Mouse (Mus musculus) cerebellum, postnatal 25 days (tissue): ENCODE measurements around the gene Tmem210.
A peak's percentile ranks its signal among the peaks of the same experiment; 100 is the strongest.
"Not testable (repeated sequence)": the region's sequence is repeated elsewhere in the genome, so short reads cannot be mapped to it uniquely, and the experiment has no call there.

Experiments
- DNase-seq, 2 experiments: peaks; one replicate each; pipeline ENCODE4 v3.0.0; 2021; ENCODE audit warnings: mixed read lengths in 2 of 2

Gene Tmem210

DNA sequence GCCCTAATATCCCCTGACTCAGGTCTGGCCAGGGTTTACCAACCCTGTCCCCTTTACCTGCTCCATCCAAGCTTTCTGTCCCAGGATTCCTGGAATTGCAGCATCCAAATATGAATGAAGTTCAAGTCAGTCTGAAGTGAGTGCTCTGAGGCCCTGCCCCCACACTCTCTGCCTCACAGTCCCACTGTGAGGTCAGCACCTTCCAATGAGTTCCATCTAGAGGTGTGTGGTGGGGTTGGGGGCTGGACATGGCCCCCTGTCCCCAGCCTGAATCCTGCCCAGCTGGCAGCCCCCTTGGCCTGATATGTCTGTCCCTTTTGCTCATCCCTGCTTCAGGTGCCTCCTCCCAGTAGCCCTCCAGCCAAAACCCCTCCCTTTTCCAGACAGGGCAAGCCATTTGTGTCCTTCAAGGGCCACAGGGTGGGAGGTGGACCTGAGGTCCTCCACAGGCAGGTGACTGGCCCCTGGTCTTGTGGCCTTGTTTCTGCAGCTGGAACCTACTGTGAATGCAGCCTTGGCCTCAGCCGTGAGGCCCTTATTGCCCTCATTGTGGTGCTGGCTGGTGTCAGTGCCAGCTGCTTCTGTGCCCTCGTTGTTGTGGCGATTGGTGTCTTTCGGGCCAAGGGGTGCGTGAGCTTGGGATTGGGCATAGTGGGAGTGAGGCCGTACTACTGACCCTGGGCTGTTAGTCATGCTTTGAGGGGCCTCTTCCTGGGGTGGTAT, at the start of gene Tmem210:
TSS of gene Tmem210 (plus strand) at position 219 of the 723 bp plus-strand sequence.
- peak in 1 of 2 experiments; percentile 51 for DNase-seq

DNA sequence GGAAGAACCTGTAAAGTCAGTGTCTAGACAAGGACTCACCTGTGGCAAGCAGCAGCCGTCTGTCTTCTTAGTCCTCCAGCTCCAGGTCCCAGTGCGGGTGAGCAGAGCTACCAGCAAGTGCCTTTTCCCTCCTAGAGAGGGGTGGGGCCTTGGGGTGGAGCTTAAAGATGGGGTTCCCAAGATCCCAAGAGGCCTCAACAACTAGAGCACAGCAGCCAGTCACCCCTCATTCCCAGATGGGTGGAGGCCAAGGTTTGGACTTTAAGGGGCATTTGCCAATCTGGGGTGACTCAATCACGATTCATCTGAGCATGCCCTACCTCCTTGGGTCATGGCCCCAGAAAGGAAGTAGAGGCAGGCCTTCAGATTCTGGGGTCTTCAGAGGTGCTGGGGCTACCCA, 48.2 kb upstream of the Tmem210 start:
- DNase-seq, result peak in 1 of 2 experiments; percentile 12

DNA sequence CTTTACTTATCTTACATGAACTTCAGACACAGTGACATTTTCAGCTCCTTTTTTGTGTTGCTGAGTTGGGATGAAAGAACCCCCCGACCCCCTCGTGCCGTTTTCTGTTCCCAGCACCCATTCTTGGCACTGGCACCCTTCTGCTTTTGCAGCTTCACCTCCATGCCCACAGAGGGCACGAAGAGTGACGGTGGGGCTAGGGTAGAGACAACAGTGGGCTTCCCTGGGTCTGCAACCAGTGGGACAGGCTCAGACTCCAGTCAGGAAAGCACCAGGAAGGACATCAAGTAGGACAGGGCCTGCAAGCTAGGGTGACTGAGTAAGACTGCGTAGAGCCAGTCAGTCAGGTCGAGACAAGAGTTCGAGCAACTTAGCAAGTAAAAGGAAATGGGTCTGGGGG, 47.6 kb upstream of the Tmem210 start:
- no peak for DNase-seq

DNA sequence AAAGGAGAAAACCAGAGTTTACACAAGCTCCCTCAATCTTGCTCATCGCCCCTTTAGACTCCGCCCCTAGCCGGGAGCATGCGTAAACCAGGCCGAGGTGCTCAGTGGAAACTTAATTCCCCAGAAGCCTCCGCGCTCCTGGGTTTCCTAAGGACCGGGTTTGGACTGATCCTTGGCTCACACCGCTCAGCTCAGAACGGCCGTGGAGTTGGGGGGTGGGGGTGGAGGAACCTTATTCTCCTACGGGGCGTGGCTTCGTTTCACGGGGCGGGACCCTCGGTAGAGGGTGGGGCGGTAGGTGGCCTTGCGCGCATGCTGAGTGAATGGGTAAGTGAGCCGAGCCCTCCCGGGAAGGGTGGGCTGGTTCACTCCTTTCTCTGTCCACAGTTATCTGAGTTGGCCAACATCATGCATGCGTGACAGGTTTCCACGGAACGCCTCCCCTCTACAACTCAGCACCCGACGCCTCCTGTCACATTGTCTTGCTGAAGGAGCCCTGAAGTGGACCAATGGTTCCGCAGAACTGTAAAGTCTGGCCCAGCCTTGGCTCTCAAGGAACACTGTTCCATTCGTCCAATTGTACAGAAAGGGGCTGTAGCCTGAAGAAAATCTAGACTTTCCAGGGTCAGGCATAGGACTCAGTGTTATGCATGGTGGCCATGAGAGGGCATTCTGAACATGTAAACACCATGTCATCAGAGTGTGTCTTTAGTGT, 47.1 kb upstream of the Tmem210 start:
- DNase-seq, result peak; percentile 73 to 82

DNA sequence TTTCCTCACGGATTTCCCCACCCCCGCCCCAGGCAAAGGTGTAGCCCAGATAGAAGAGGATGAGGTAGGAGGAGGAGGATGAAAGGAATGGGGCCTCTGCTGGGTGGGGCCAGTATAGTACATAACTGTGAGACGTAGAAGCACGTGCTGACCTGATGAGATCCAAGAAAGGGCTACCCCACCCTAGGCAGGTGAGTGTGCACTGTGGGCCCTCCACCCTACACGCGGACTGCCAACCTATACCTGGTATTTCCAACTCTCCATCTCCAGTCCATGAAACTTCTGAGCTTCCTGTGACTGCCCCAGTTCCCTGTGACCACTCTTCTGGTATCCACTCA, 46.5 kb upstream of the Tmem210 start:
- peak in 1 of 2 experiments; percentile 29 for DNase-seq

DNA sequence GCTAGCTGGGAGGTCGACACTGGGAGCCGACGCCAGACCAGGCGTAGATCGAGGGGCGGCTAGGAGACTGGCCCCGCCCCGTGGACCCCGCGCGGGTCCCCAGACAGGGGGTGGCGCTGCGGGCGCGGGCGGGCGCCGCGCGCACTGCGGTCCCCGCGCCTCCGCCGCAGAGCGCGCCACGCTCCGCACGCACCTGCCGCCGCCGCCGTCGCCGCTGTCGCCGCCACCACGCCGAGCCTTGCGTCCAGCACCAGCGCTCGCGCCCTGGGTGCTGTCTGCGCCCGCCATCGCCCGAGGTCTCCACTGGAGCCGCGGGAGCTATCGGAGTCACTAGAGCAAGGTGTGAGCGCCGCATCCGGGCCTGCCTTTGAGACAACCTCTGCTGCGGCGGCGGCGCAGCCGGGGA, 45.8 kb upstream of the Tmem210 start, which contains the start of the genes Rnf208 and Cysrt1:
TSS of gene Rnf208 (plus strand) at position 155 of the 406 bp plus-strand sequence.
TSS of gene Cysrt1 (minus strand) at position 352 of the 406 bp plus-strand sequence.
- DNase-seq, result peak; percentile 72 to 81

DNA sequence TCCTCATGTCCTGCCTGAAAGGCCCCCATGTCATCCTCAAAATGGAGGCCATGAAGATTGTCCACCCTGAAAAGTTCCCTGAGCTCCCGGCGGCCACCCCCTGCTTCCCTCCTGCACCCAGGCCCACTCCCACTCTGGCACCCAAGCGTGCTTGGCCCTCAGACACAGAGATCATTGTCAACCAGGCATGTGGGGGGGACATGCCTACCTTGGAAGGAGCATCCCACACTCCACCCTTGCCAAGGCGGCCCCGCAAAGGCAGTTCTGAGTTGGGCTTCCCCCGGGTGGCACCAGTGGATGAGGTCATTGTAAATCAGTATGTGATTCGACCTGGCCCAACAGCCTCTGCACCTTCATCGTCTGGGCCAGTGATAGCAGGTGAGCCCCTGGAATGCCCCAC, 44.6 kb upstream of the Tmem210 start:
- DNase-seq, result peak in 1 of 2 experiments; percentile 27

DNA sequence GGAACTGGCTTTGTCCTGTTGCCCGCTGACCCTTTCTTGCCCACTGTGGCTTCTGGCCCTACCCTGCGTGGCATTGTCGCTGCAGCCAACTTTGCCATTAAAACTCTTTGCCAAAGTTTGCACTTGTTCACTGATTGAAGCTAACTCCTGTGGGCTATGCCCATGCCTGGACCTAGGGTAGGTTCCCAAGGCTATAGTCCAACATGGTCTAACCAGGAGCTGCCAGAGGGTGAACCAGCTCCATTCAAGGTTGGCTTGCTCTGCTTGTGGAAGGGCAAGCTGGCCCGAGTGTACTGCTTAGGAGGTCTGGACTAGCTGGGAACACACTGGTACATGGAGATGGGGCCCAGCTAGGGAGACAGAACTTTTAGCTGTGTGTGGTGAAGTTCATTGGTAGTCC, 43.8 kb upstream of the Tmem210 start:
- peak in 1 of 2 experiments; percentile 6 for DNase-seq

DNA sequence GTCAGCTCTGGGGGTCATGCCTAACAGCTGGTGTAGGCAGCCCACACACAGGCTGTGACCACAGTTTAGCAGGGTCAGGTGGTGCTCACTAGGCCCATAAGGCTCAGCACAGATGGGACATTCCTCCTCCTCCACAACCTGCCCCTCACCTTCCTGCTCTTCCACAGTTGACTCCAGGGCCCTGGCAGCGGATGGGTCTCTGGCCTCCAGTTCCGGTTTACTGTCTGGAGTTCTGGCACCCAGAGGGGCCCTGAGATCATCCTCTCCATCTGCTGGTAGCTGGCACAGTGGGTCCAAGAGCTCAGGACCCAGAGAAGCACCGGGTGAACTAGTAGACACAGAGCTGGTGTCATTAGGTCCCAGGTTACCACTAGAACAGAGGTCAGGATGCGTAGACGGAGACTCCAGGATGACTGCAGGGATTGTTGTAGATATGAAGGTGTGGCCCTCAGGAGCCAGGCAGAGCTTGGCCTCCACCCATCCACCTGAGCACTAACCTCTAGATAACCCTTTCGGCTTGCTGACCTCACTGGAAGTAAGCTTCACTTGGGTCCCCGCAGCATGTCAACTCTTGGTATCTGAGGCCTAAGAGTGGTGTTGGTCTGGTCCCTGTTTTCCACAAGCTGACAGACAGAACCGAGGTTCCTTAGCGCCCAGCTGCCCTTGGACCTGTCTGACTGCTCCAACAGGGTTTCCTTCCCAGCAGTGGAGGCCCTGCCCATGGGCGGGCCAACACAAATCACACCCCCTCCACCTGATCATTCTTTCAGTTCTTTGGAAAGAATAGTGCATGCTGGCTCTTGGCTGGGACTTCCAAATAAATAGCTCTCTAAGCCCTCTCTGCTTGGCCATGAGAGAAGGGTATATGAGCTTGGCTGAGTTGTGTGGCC, 41.5 kb upstream of the Tmem210 start, which contains the start of gene AL732309.1:
TSS of gene AL732309.1 (minus strand) at position 681 of the 890 bp plus-strand sequence.
- peak; percentile 44 to 63 for DNase-seq

DNA sequence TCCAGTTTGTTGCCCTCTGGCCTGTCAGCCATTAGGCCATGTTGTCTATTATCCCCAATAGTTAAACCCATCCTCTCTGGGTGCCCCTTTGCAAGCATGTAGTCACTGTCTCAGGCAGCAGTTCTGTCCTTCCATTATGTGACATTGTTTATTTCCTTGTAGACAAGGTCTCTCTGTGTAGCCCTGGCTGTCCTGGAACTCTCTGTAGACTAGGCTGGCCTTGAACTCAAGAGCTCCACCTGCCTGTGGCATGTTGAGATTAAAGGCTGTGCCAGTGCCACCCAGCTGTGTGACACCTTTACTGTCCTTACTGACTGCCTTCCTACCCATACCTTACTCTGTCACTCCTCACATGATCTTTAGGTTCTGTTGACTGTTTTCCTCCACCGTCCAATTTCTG, 35.6 kb upstream of the Tmem210 start:
- peak in 1 of 2 experiments; percentile 52 for DNase-seq

DNA sequence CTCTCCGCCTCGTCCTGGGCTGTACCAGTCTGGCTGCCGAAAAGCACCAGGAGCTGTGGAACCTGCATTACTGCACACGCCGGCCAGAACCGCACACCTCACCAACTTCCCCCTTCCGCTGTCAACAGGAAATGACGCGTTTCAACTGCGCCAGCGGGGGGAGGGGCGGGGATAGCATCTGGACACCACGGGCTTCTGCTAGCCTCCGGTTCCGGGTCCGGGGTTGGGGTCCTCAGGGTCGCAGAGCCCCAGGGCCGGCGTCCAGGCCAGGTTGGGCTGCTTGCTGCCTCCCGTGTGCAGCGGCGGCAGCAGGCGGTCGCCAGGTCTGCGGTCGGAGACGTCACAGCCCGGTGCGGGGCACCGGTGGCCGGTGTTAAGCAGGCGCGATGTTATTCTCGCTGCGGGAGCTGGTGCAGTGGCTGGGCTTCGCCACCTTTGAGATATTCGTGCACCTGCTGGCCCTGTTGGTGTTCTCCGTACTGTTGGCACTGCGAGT, 32.6 kb upstream of the Tmem210 start, which contains the start of gene Tmem203:
TSS of gene Tmem203 (plus strand) at position 156 of the 496 bp plus-strand sequence.
- peak; percentile 92 to 94 for DNase-seq

DNA sequence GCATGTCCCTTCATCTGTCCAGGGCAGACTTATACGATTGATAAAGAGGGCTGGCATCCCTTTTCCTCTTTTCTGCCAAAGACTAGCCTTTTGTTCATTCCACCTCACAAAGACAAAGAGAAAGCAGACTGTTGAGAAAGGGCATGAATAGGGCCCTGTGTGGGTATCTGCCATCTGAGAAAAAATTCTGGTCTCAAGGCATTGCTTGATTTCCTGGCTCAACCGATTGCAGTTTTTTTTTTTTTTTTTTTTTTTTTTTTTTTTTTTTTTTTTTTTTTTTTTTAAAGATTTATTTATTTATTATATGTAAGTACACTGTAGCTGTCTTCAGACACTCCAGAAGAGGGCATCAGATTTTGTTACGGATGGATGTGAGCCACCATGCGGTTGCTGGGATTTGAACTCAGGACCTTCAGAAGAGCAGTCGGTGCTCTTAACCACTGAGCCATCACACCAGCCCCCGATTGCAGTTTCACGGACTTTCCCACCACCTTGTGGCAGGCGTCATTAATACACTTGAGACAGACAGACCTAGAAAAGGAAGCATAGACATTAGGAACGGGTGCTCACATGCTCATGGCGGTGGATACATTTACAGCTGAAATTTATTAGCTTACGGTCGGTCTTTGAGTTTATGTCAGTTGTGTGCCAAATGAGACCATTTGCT, 31.4 kb upstream of the Tmem210 start:
- DNase-seq, result peak; percentile 41 to 76

DNA sequence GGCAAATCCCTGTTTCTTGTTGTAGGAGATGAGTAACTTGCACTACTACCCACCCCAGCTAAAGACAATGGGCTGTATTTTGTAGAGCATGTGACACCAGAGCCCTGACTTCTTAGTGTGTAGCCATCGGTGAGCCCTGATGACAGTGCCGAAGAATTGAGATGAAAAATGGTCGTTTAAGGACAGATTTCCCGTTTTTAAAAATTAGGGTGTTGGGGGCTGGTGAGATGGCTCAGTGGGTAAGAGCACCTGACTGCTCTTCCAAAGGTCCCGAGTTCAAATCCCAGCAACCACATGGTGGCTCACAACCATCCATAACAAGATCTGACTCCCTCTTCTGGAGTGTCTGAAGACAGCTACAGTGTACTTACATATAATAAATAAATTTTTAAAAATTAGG, 30.7 kb upstream of the Tmem210 start:
- not testable (repeated sequence) for DNase-seq

DNA sequence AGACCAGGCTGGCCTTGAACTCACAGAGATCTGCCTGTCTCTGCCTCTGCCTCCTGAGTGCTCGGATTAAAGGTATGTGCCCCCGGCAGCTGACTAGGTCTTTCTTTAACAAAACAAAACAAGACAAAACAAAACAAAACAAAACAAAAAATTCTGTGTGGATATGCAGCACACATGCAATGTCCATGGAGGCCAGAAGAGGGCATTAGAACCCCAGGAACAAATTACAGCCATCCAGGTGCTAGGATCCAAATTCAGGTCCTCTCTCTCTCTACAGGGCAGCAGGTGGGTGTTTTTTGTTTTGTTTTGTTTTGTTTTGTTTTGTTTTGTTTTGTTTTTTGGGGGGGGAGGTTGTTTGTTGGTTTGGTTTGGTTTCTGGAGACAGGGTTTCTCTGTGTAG, 29.1 kb upstream of the Tmem210 start:
- peak in 1 of 2 experiments; percentile 52 for DNase-seq

DNA sequence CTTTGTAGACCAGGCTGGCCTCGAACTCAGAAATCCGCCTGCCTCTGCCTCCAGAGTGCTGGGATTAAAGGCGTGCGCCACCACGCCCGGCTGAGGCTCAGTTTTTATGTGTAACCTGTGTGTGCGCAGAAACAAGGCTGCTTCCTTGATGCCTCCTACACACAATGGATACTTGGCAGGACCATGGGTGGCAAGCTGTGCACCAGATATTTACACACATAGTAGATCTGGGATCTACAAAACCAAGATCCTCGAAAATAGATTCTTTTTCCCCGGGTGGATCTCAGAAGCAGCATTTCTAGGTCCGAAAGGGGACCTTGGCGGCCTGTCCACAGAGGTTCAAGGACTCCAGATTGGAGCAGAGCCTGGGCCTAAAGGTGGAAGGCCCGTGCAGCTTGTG, 26.1 kb upstream of the Tmem210 start:
- peak in 1 of 2 experiments; percentile 38 for DNase-seq

DNA sequence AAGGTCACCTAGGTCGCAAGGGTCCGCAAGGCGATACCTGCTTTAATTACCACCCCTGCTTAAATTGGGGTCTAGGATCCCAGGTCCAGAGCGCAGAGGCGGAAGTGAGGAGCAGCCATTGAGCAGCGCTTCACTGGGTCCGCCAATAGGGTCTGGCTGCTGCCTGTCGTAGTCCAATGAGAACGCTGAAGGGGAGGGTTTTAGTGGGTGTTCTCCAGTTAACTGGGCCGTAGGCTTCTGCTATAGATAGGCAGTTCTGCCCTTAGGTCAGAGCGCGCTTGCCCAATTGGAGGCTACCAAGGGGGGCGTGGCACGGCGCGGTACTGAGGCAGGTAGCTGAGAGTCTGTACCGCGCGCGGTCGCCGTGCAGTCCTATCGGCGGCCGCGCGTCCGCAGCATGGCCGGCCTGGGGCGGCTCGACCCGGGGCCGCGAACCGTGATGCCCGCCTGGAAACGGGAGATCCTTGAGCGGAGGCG, 25.6 kb upstream of the Tmem210 start, which contains the start of gene Tprn:
TSS of gene Tprn (plus strand) at position 328 of the 477 bp plus-strand sequence.
- peak; percentile 97 to 98 for DNase-seq

DNA sequence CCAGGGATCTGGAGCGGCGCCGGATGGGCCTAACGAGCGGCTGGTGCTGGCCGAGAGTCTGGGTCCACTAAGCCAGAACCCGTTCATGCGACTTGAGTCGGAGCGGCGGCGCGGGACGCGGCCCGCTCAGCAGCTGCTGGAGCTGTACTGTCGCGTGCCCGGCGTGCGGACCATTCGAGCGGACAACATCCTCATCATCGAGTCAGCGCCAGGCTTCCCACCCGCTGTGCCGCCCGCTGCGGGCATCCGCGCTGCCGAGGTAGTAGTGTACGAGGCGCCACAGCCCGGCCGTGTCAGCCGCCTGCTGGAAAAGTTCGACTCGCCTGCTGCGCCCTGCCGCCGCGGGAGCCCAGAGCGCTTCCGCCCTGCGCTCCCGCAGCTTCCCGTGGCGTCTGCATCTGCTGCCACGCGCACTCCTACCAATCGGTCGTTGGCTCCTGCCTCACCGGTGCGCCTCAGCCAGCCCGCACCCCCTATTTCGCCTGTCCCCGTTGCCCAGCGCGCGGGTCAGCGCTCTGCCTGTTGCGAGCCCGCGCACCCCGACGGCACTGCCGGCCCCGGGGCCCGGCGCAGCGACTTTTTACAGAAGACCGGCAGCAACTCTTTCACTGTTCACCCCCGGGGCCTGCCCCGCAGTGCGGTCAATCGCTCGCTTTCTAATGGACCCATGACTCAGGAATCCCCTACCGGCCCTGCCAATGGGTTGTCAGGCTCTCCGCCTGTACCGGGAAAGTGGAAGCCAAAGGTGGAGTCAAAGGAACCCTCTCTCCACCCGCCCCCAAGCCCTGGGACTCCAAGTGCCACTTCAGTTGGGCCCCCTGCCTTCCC, 24.9 kb upstream of the Tmem210 start:
- DNase-seq, result peak; percentile 86 to 88

DNA sequence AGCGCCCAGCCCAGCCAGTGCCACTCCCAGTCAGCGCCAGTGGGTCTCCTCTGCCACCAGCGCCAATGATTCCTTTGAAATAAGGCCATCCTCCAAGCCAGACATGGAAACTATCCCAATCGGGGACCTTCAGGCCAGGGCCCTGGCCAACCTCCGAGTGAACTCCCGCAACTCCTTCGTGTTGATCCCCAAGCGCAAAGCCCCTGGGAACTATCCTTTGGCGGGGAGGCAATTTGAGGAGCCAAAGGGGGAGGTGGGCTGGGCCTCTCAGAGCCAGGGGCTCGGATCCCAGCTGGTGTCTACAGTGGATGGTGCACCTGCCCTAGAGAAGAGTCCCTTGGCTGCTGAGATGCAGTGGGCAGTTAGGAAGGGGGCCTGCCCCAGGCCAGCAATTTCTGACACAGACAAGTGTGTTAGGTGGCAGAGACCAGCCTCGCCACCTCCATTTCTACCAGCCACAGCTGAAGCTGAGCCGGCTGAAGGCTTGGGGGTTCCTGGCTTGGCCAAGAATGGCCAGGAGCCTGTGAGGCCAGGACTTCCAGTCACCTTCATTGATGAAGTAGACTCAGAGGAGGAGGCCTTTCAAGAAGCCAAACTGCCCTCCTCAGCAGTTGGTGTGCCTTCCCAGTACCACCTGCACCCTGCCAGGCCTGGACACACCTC, 24.2 kb upstream of the Tmem210 start:
- peak in 1 of 2 experiments; percentile 55 for DNase-seq

DNA sequence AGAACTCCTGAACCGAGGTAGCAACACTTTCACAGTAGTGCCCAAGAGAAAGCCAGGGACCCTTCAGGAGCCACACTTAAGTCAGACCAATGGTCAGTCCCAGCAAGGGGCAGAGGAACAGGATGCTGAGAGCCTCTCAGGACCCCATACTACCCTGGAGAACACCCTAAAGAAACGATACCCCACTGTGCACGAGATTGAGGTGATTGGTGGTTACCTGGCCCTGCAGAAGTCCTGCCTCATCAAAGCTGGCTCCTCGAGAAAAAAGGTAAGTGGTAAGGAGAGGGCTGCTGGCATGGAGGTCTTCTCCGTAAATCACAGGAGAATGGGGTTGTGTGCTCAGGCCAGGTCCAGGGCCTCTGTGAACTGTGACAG, 23.7 kb upstream of the Tmem210 start:
- DNase-seq, result peak in 1 of 2 experiments; percentile 44

DNA sequence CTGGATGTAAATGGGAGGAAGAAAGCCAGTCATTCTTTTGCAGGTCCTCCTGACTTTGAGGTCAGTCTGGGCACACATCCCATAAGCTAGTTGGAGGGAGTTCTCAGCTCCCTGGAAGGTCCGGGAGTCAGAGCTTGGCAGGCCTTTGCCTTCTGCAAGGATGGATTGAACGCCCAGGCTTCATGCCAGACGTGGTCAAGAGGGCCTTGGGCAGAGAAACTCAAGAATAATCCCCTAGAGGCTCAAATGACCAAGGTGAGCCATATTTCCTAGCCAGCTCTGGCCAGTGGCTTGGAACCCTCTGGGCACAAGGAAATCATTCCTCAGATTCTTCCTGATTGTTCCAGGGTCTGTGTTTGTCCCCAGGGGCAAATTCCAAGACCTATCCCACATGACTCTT, 23.1 kb upstream of the Tmem210 start:
- DNase-seq, result peak; percentile 87 to 93
